In the genomic region with DNA sequence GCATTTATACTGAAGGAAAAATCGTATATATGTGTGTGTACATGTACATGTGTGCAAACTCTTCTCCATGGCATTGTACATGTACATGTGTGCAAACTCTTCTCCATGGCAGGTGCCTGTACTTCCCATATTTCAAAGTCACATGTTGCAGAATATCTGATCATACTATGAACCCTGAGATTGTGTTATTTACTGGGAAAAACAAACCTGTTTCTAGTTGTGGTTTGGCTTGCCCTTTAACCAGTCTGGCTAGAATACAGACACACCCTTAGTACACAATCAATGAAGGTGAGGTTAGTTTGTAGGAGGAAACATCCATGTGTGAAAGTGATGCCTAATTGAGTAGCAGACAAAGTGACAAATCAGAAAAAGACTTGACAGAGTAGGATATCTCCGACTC, we compare ENCODE assay signal across 12 mouse cellular contexts.
"Had no signal": no experiment of that assay in that cellular context is flagged by ENCODE, and none has a peak within 500 bp of the region (broad histone marks: within the 10 kb centered on the region; RNA-seq: fewer than 3 reads in every experiment).

No protein-coding gene starts in this region.

- H3K4me1 ChIP-seq: liver, embryonic 13.5 days; lung, embryonic 15.5 days had no signal

- DNase-seq: kidney, adult 2 months; kidney, postnatal 25 days; layer of hippocampus, postnatal 36 days; liver, embryonic 13.5 days; lung, postnatal 10 days; lung, postnatal 36 days; midbrain, embryonic 14.5 days; thymus, postnatal 25 days had no signal

- H3K4me3 ChIP-seq: left cerebral cortex, adult 2 months; liver, embryonic 13.5 days; lung, embryonic 15.5 days had no signal

- H3K27me3 ChIP-seq: liver, embryonic 13.5 days; lung, embryonic 15.5 days had no signal

- H3K9ac ChIP-seq: liver, embryonic 13.5 days; lung, embryonic 15.5 days had no signal

- H3K27ac ChIP-seq: kidney, postnatal 0 days; left cerebral cortex, adult 2 months; liver, embryonic 13.5 days; lung, embryonic 15.5 days had no signal

- H3K4me2 ChIP-seq: liver, embryonic 13.5 days; lung, embryonic 15.5 days; midbrain, embryonic 11.5 days had no signal

- H3K9me3 ChIP-seq: liver, embryonic 13.5 days; lung, embryonic 15.5 days had no signal
